Mouse (Mus musculus) adrenal gland, postnatal 10 days (tissue): ENCODE results near the gene Fut11. TPM values are rescaled to one million over a fixed set of nuclear protein-coding genes. Genes with fewer than 3 reads are reported as not detected.
A peak's percentile ranks its signal among the peaks of the same experiment; 100 is the strongest.
"Not testable (repeated sequence)": the region's sequence is repeated elsewhere in the genome, so short reads cannot be mapped to it uniquely, and the experiment has no call there.

Experiments used
- DNase-seq: peaks from one replicate; pipeline ENCODE4 v3.0.0; 2021; ENCODE audit warnings: mixed read lengths
- total RNA-seq, 2 experiments: library from RNA; stranded (reverse); gene quantifications; 2 replicates each; pipeline ENCODE4 v1.2.3; 2021

Gene Fut11
- total RNA-seq, 2 experiments from 2014 or later = 16.3 to 18.6 TPM

- DNase-seq = peak; percentile 99
These were observed 20.5 kb upstream of the Fut11 start, which contains the start of gene Sec24c for GRCm38 (mm10) chr14:20674064-20674833. Gene Sec24c (plus strand): TSS chr14:20674308.

GRCm38 (mm10) chr14:20677906-20678305 lies 16.9 kb upstream of the Fut11 start:
- DNase-seq = no peak

DNA sequence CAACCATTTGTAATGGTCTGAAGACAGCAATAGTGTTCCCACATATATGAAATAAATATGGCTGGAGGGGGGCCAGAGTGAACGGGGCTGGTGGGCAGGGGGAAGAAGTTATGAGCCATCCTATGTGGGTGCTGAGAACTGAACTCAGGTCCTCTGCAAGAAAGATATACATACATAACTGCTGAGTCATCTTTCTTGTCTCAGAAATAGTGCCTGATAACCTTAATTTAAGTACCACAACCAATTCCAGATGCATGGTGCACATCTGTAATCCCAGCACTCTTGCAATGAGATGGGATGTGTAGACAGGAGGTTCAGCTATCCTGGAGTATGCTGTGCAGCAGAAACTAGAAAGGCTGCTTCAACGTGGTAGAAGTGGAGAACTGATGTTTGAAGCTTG lies 13.0 kb upstream of the Fut11 start:
- DNase-seq = no peak

- DNase-seq = no peak
These were observed 12.3 kb upstream of the Fut11 start for GRCm38 (mm10) chr14:20682498-20682897.

DNA sequence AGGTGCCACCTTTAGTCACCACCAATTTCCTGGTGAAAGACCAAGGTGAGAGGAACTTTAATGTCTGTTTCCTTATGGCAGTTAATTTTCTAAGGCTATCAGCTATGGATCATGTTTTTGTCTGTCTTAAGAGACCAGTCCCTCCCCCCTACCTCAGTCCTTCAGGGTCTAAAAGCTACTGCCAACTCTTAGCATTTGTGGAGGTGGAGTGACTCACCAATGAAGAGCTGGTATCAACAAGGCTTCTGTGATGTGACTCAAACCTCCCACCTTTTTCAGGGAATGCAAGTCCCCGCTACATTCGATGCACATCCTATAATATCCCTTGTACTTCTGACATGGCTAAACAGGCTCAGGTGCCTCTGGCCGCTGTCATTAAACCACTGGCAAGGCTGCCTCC lies 8.2 kb upstream of the Fut11 start:
- DNase-seq = no peak

- no peak for DNase-seq
These were observed 5.8 kb upstream of the Fut11 start for GRCm38 (mm10) chr14:20689009-20689408.

DNA sequence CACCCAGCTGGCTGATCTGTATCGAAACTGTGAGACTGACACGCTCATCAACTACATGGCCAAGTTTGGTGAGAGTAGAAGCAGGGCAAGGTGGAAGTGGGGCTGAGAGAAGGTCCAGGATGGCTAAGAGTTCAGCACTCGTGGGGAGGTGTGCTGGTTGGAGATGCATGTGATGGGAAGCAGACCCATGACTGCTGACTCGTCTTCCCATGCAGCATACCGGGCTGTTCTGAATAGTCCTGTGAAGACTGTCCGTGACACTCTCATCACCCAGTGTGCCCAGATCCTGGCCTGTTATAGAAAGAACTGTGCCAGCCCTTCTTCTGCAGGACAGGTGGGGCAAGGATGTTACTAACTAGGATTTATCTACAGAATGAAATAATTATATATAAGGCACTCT lies 3.0 kb upstream of the Fut11 start:
- no peak for DNase-seq

- no peak for DNase-seq
These were observed 1.1 kb upstream of the Fut11 start for GRCm38 (mm10) chr14:20693589-20694101.

DNA sequence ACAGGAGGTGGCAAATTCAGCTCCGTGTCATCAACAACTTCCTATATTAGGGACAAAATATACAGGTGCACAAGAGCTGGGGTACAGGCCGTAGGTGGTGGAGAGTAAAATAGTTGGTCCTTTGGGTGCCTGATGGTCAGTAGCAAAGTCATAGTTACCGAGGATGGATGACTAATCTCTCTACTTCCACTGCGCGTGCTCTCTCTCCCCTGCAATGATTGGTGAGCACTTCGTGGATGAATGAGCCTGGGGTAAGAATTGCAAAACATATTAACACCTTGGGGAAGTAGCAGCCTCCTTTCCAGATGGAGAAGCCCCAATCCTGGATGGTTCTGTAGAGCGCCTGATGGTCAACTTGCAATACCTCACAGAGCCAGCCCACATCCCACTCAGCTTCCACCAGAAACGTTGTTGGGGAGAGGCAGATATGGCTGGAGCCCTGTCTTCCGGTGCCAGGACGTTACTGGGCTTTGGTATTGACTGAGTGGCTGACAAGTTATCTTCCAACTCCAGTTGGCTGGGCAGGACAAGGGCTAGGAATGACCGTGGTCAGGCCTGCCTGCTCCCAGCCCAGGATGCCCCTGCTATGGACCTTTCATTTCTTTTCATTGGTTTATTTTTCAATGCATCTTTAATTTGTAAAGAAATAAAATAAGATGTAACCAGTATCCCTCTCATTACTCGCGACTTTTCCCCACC lies 434 bp upstream of the Fut11 start:
- no peak for DNase-seq

GRCm38 (mm10) chr14:20695761-20696520 lies 1.2 kb downstream of the Fut11 start:
- DNase-seq = peak; percentile 27

GRCm38 (mm10) chr14:20696986-20697385 lies 2.2 kb downstream of the Fut11 start:
- peak; percentile 63 for DNase-seq

DNA sequence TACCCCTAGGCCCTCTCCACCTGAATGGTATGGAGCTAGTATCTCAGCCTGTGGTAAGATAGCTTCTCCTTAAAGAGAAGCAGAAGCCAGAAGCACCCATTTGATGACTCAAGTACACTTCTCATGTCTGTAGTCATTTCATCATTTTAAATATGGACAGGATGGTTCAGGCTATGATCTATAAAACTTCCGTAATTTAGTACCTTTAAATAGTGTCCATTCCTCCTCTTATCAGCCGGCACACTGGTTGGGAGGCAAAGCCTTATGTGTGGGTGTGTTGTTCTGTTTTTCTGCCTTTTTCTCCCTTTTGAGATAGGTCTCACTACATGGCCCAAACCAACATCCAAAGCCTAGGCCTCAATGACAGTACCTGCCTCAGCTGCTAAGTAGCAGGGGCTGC lies 3.7 kb downstream of the Fut11 start:
- DNase-seq = no peak

DNA sequence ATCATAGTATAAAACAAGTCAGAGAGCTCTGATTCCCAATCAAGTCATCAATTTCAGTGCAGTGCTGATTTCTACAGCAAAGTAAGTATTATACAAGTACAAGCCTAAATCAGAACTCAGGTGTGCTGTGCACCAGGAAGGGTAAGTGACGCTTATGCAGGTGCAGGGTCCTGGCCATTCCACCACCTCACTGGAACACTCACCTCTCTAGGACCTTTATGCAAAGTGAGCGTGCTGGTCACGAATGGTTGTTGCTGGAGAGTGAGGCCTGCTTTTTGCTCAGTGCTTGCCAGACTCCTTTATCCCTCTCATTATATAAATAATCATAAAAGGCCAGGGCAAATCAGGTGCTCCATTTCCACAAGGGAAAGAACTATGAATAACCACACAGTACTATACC lies 5.6 kb downstream of the Fut11 start:
- DNase-seq = no peak

- DNase-seq = no peak
These were observed 6.8 kb downstream of the Fut11 start for GRCm38 (mm10) chr14:20701554-20701953.

DNA sequence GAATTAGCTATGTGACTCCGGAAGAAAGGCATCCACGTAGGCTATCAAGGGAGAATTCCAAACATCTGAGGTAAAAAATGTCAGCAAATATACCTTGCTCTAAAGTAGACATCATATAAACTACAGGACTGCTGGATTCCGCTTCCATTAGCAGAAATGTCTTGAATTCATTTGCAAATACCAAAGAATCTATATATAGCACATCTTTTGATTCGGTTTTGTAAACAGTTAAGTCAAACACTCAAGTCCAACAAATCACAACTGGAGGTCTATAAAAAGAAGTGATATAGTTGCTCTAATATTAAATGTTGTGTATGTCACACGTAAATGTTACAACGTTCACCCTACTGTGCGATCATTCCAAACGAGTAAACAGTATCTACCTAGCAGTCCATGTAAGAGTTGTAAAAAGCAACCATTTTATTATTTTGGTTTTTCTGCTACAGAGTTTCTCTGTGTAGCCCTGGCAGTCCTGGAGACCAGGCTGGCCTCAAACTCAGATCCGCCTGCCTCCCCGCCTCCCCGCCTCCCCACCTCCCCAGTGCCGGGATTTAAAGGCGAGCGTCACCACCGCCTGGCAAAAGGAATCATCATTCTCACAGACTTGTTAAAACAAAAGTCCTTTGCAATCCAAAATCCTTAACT lies 7.5 kb downstream of the Fut11 start:
- DNase-seq = no peak

DNA sequence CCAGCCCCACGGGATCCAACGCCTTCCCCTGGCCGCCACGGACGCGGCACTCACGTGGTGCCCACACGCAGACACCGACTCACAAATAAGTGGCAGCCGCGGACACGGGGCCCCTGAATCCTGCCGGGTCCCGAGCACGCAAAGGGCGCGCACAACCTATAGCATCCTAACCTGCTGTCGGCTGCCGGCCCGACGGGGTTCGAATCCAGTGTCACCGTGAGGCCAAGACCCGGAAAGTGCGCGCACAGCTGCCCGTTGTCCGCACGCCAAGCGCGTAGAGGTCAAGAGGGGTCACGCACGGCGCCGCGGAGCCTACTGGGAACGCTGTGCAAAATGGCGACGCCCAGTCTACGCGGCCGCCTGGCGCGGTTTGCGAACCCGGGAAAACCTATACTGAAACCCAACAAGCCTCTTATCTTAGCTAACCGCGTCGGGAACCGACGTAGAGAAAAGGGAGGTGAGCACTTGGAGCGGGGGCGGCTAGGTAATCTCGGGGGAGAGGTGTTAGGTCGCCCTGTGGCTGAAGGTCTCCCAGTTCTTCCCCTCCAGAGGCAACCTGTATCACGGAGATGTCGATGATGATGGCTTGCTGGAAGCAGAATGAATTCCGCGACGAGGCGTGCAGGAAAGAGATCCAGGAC lies 8.1 kb downstream of the Fut11 start, which contains the start of gene Chchd1:
Gene Chchd1, plus strand, starts transcription at position 266 of the 641 bp plus-strand sequence.
- peak; percentile 95 for DNase-seq

GRCm38 (mm10) chr14:20703461-20703860 lies 8.7 kb downstream of the Fut11 start:
- DNase-seq = not testable (repeated sequence)

DNA sequence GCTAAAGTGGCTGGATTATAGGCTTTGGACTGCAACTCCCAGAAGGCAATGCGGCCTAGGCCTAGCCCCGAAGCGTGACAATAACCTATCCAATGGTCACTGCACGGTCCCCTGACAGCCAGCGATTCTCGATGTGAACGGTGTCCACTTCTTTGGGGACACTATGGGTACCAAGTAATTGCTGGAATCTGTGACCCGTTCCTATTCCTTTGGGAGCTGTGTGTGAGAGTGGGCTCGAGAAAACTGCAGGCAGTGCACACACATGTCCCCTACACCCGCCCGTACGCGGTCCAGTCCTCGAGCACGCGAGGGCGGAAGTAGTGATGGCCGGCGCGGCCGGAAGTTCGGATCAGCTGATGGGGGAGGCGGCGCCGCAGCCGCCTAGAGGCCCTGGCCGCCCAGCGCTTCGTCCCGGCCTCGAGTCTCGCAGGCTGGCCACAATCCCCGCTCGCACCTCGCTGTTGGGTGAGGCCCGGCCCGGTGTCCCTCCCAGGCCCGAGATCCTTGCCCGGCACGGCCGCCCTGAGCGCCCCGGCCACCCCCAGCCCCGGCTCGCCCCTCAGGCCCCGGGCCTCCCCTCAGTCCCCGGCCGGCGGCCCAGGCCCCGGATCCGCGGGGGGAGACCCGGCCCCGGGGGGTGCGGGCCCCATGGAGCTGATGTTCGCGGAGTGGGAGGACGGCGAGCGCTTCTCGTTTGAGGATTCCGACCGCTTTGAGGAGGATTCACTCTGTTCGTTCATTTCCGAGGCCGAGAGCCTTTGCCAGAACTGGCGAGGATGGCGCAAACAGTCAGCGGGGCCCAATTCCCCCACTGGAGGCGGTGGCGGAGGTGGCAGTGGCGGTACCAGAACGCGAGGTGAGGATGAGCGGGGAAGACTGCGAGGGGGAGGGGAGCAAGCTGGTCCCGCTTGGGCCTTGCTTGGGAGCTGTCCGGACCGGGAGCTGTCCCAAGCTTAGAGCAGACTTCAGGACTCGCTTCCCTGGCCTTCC lies 12.7 kb downstream of the Fut11 start, which contains the start of gene Zswim8:
Gene Zswim8, plus strand, starts transcription at position 352 of the 990 bp plus-strand sequence.
- peak; percentile 93 for DNase-seq

- DNase-seq = no peak
These were observed 13.5 kb downstream of the Fut11 start for GRCm38 (mm10) chr14:20708239-20708638.

DNA sequence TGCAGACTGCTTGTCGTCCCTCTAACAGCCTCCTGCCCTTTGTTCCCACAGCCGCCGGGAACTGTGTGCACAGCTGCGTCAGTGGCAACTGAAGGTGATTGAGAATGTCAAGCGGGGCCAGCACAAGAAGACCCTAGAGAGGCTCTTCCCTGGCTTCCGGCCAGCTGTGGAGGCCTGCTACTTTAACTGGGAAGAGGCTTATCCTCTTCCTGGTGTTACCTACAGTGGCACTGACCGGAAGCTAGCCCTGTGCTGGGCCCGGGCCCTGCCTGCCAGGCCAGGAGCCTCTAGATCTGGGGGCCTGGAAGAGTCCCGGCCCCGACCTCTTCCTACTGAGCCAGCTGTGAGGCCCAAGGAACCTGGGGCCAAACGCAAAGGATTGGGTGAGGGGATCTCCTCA lies 19.1 kb downstream of the Fut11 start:
- no peak for DNase-seq
